8 mouse cellular contexts compared by ENCODE assay signal in genomic region chr9:64737406-64738201, GRCm38 (mm10). TPM values are rescaled to one million over a fixed set of nuclear protein-coding genes. Genes with fewer than 3 reads are reported as not detected.
DNase-seq lines count a peak whose midpoint lies in the region; ATAC-seq lines count a peak whose summit lies in the region.

Gene Rab11a (minus strand): TSS chr9:64737758.

- intact Hi-C loops in left cerebral cortex, postnatal 14 days (cut with DNase I) = no loop called here

- H3K4me3 ChIP-seq in intestine, embryonic 14.5 days (ENCODE audit: low read depth, low read length) = peak within 1 kb of the TSS; percentile 95

- H3K9me3 ChIP-seq in intestine, embryonic 14.5 days (ENCODE audit: control insufficient read depth, low read length) = no peaks in the 10 kb centered on the region

- H3K4me1 ChIP-seq in intestine, embryonic 14.5 days (replicated peaks; ENCODE audit: control insufficient read depth, insufficient read depth, low read length) = peaks cover 6% of the 10 kb centered on the region; the same call in 1 of the 2 replicates

- H3K4me2 ChIP-seq in intestine, embryonic 14.5 days (ENCODE audit: low read length) = peak within 1 kb of the TSS; percentile 64

- no peaks in the 10 kb centered on the region for H3K27me3 ChIP-seq in intestine, embryonic 14.5 days (replicated peaks; ENCODE audit: control insufficient read depth, insufficient read depth, low read length)

- H3K9ac ChIP-seq in intestine, embryonic 14.5 days (ENCODE audit: low read length) = peak within 1 kb of the TSS; percentile 73

- DNase-seq in adrenal gland, adult 18-20 months (ENCODE audit: low spot score in 2 of 2) = peak; percentile 97
- DNase-seq in embryo, embryonic 11 days = peak; percentile 95
- DNase-seq in gastrocnemius, postnatal 25 days = peak; percentile 94
- peak; percentile 100 for DNase-seq in intestine, embryonic 14.5 days (ENCODE audit: low spot score)
- peak; percentile 96 for DNase-seq in left cerebral cortex, postnatal 14 days (ENCODE audit: low spot score in 2 of 2)
- DNase-seq in mesoderm, embryonic 11.5 days (ENCODE audit: low read depth, low spot score) = peak; percentile 95
- DNase-seq in right cerebral cortex, postnatal 36 days (ENCODE audit: low spot score in 2 of 2) = peak; percentile 92
- peak; percentile 97 for DNase-seq in yolk sac, embryonic 10.5 days (ENCODE audit: low spot score)

- WGBS in intestine, embryonic 14.5 days = under 1% methylated on average over 53 of the region's 61 CpGs

- peak; percentile 98 for ATAC-seq in intestine, embryonic 14.5 days (replicated peaks; ENCODE audit: low FRiP score, low TSS enrichment, low read depth)

- H3K27ac ChIP-seq in intestine, embryonic 14.5 days (ENCODE audit: low read depth) = peak within 1 kb of the TSS; percentile 85

- H3K36me3 ChIP-seq in intestine, embryonic 14.5 days (ENCODE audit: control insufficient read depth, insufficient read depth, low read length) = no peaks in the 10 kb centered on the region

RNA-seq across cellular contexts. Expression of gene Rab11a, which starts in this region (rescaled TPM):
- total RNA-seq in adrenal gland, adult 18-20 months (2021) = 100 to 1,000 TPM; 218 to 290 TPM
- total RNA-seq in gastrocnemius, postnatal 25 days (2021) = 100 to 1,000 TPM in 1 of 2 experiments, 10 to 100 TPM in 1; 91.4 to 118 TPM
- 376 and 391 TPM in 2 replicates for polyA plus RNA-seq in intestine, embryonic 14.5 days (2014; fragmentation: Nextera tagmentation; extraction: Ambion mirVana)
- 100 to 1,000 TPM; 296 to 301 TPM for total RNA-seq in left cerebral cortex, postnatal 14 days (2021)

Comparison
In these comparisons a context has a peak if more than half of its experiments do, and no peak if none do; other contexts are left out.
1. Peak in every context shown above with its lines: DNase-seq, ATAC-seq, H3K4me3 ChIP-seq and H3K27ac ChIP-seq.